Mouse (Mus musculus): Measurements from ENCODE around the gene Sipa1l1. TPM values are rescaled to one million over a fixed set of nuclear protein-coding genes. Genes with fewer than 3 reads are reported as not detected.

Gene Sipa1l1
- polyA plus RNA-seq, 1 experiment from 2014 or later = 23.8 TPM

GRCm38 (mm10) chr12:82186740-82187139, 17.6 kb downstream of the Sipa1l1 start:
- no peak for ATAC-seq
- Histone ChIP-seq H3K9ac (no peak overlapping the region), H3K4me2 (replicated peaks) (no peak overlapping the region), H3K36me3 (peaks cover 3% of the 10 kb centered on the region; the same call in 1 of the 2 replicates), H3K27ac (no peak overlapping the region), H3K4me3 (replicated peaks) (no peak overlapping the region), H3K9me3 (no peaks in the 10 kb centered on the region), H3K4me1 (replicated peaks) (peaks cover 43% of the 10 kb centered on the region), H3K27me3 (replicated peaks) (no peaks in the 10 kb centered on the region)
- WGBS = 66% methylated on average over 3 of the region's 3 CpGs

GRCm38 (mm10) chr12:82187178-82187839, 18.2 kb downstream of the Sipa1l1 start:
- no peak for ATAC-seq
- peaks cover 43% of the 10 kb centered on the region for H3K4me1 ChIP-seq (replicated peaks)
- no peak overlapping the region for H3K4me2 ChIP-seq (replicated peaks)
- H3K4me3 ChIP-seq (replicated peaks) = no peak overlapping the region
- 60% methylated on average over 7 of the region's 7 CpGs for WGBS
- no peaks in the 10 kb centered on the region for H3K9me3 ChIP-seq
- H3K27me3 ChIP-seq (replicated peaks) = no peaks in the 10 kb centered on the region
- H3K9ac ChIP-seq = no peak overlapping the region
- H3K27ac ChIP-seq = peak overlapping the region; percentile 77; the same call in 1 of the 2 replicates
- peaks cover 3% of the 10 kb centered on the region; the same call in 1 of the 2 replicates for H3K36me3 ChIP-seq

GRCm38 (mm10) chr12:82188321-82189075, 19.4 kb downstream of the Sipa1l1 start:
- Histone ChIP-seq H3K27ac (peak overlapping the region; percentile 77), H3K36me3 (no peaks in the 10 kb centered on the region), H3K4me3 (replicated peaks) (no peak overlapping the region), H3K9ac (no peak overlapping the region), H3K4me2 (replicated peaks) (no peak overlapping the region), H3K27me3 (replicated peaks) (no peaks in the 10 kb centered on the region), H3K9me3 (no peaks in the 10 kb centered on the region), H3K4me1 (replicated peaks) (peaks cover 51% of the 10 kb centered on the region)
- ATAC-seq = peak; percentile 44; the same call in 1 of the 2 replicates
- 50% methylated on average over 9 of the region's 9 CpGs for WGBS

- H3K27ac ChIP-seq = peak overlapping the region; percentile 51; the same call in 1 of the 2 replicates
- H3K4me2 ChIP-seq (replicated peaks) = peak overlapping the region; percentile 44; the same call in 1 of the 2 replicates
- 13% methylated on average over 6 of the region's 6 CpGs for WGBS
- no peaks in the 10 kb centered on the region for H3K27me3 ChIP-seq (replicated peaks)
- no peak overlapping the region for H3K4me3 ChIP-seq (replicated peaks)
- H3K4me1 ChIP-seq (replicated peaks) = peaks cover 51% of the 10 kb centered on the region
- ATAC-seq = no peak; the same call in 1 of the 2 replicates
- no peaks in the 10 kb centered on the region for H3K9me3 ChIP-seq
- H3K9ac ChIP-seq = no peak overlapping the region
- H3K36me3 ChIP-seq = no peaks in the 10 kb centered on the region
Observed at GRCm38 (mm10) chr12:82189076-82189675, 20.1 kb downstream of the Sipa1l1 start.

GRCm38 (mm10) chr12:82189715-82190581, 20.8 kb downstream of the Sipa1l1 start:
- Histone ChIP-seq H3K27me3 (replicated peaks) (no peaks in the 10 kb centered on the region), H3K9me3 (no peaks in the 10 kb centered on the region), H3K4me1 (replicated peaks) (peaks cover 51% of the 10 kb centered on the region), H3K9ac (no peak overlapping the region), H3K4me3 (replicated peaks) (peak overlapping the region; percentile 7; the same call in 1 of the 2 replicates), H3K36me3 (no peaks in the 10 kb centered on the region), H3K4me2 (replicated peaks) (peak overlapping the region; percentile 44), H3K27ac (peak overlapping the region; percentile 33; the same call in 1 of the 2 replicates)
- peak; percentile 54 for ATAC-seq
- 35% methylated on average over 16 of the region's 16 CpGs for WGBS

GRCm38 (mm10) chr12:82190582-82190965, 21.5 kb downstream of the Sipa1l1 start:
- Histone ChIP-seq H3K9me3 (no peaks in the 10 kb centered on the region), H3K4me1 (replicated peaks) (peaks cover 51% of the 10 kb centered on the region), H3K27ac (no peak overlapping the region), H3K36me3 (no peaks in the 10 kb centered on the region), H3K4me2 (replicated peaks) (peak overlapping the region; percentile 44), H3K27me3 (replicated peaks) (no peaks in the 10 kb centered on the region), H3K9ac (no peak overlapping the region), H3K4me3 (replicated peaks) (no peak overlapping the region)
- ATAC-seq = peak; percentile 39
- 88% methylated on average over 16 of the region's 16 CpGs for WGBS

- Histone ChIP-seq H3K4me1 (replicated peaks) (peaks cover 49% of the 10 kb centered on the region), H3K4me2 (replicated peaks) (no peak overlapping the region), H3K9me3 (no peaks in the 10 kb centered on the region), H3K4me3 (replicated peaks) (no peak overlapping the region), H3K27me3 (replicated peaks) (no peaks in the 10 kb centered on the region), H3K27ac (no peak overlapping the region), H3K9ac (no peak overlapping the region), H3K36me3 (no peaks in the 10 kb centered on the region)
- ATAC-seq = no peak
- 73% methylated on average over 5 of the region's 5 CpGs for WGBS
Observed at GRCm38 (mm10) chr12:82191686-82192085, 22.6 kb downstream of the Sipa1l1 start.

GRCm38 (mm10) chr12:82192641-82193054, 23.5 kb downstream of the Sipa1l1 start:
- Histone ChIP-seq H3K36me3 (no peaks in the 10 kb centered on the region), H3K27ac (no peak overlapping the region), H3K4me1 (replicated peaks) (peaks cover 44% of the 10 kb centered on the region), H3K9me3 (no peaks in the 10 kb centered on the region), H3K4me3 (replicated peaks) (no peak overlapping the region), H3K9ac (no peak overlapping the region), H3K4me2 (replicated peaks) (no peak overlapping the region), H3K27me3 (replicated peaks) (no peaks in the 10 kb centered on the region)
- 53% methylated on average over 4 of the region's 4 CpGs for WGBS
- ATAC-seq = no peak

- ATAC-seq = no peak
- Histone ChIP-seq H3K36me3 (no peaks in the 10 kb centered on the region), H3K4me2 (replicated peaks) (no peak overlapping the region), H3K4me3 (replicated peaks) (no peak overlapping the region), H3K27ac (no peak overlapping the region), H3K27me3 (replicated peaks) (no peaks in the 10 kb centered on the region), H3K9me3 (no peaks in the 10 kb centered on the region), H3K4me1 (replicated peaks) (peaks cover 36% of the 10 kb centered on the region), H3K9ac (no peak overlapping the region)
- 56% methylated on average over 2 of the region's 2 CpGs for WGBS
Observed at GRCm38 (mm10) chr12:82193476-82193875, 24.4 kb downstream of the Sipa1l1 start.

GRCm38 (mm10) chr12:82194919-82195318, 25.8 kb downstream of the Sipa1l1 start:
- no peak overlapping the region for H3K4me3 ChIP-seq (replicated peaks)
- 73% methylated on average over 3 of the region's 3 CpGs for WGBS
- no peaks in the 10 kb centered on the region for H3K27me3 ChIP-seq (replicated peaks)
- H3K4me2 ChIP-seq (replicated peaks) = no peak overlapping the region
- peaks cover 23% of the 10 kb centered on the region for H3K4me1 ChIP-seq (replicated peaks)
- ATAC-seq = no peak
- no peak overlapping the region for H3K27ac ChIP-seq
- no peaks in the 10 kb centered on the region for H3K9me3 ChIP-seq
- no peak overlapping the region for H3K9ac ChIP-seq
- no peaks in the 10 kb centered on the region for H3K36me3 ChIP-seq

- Histone ChIP-seq H3K27me3 (replicated peaks) (no peaks in the 10 kb centered on the region), H3K36me3 (no peaks in the 10 kb centered on the region), H3K9me3 (no peaks in the 10 kb centered on the region), H3K4me1 (replicated peaks) (peaks cover 14% of the 10 kb centered on the region), H3K27ac (no peak overlapping the region), H3K4me3 (replicated peaks) (no peak overlapping the region), H3K9ac (no peak overlapping the region), H3K4me2 (replicated peaks) (no peak overlapping the region)
- WGBS = 79% methylated on average over 2 of the region's 2 CpGs
- ATAC-seq = no peak
Observed at GRCm38 (mm10) chr12:82196213-82196612, 27.1 kb downstream of the Sipa1l1 start.

Measured in intestine, embryonic 15.5 days (tissue).